8 mouse cellular contexts compared by ENCODE assay signal in the genomic region with DNA sequence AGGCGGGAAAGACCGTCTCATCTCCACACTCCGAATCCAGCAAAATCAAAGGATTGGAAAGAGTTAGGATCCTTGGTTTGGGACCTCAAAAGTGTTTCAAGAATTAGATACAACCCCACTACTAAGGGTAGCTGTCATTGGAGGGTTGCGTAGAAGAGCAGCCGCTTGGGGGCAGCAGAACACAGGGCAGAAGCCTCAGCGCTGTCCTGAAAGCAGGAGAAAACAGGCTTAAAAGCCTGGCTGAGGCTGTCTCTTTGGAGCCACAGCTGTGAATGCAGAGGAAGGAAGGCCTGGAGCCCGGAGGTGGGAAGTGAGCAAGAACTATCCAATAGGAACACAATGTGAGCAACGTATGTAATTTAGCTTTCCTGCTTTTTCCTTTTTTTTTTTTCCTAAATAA. TPM values are rescaled to one million over a fixed set of nuclear protein-coding genes. Genes with fewer than 3 reads are reported as not detected.
A peak's percentile ranks its signal among the peaks of the same experiment; 100 is the strongest.
DNase-seq lines count a peak whose midpoint lies in the region; ATAC-seq lines count a peak whose summit lies in the region.

No protein-coding gene starts in this region.

- no peak overlapping the region for H3K4me3 ChIP-seq in intestine, embryonic 15.5 days (replicated peaks)

- no peaks in the 10 kb centered on the region for H3K4me1 ChIP-seq in intestine, embryonic 15.5 days (replicated peaks)

- H3K9me3 ChIP-seq in intestine, embryonic 15.5 days, result no peaks in the 10 kb centered on the region

- H3K27me3 ChIP-seq in intestine, embryonic 15.5 days (replicated peaks), result no peaks in the 10 kb centered on the region

- 3% methylated on average over 8 of the region's 8 CpGs for WGBS in intestine, embryonic 15.5 days

- H3K9ac ChIP-seq in intestine, embryonic 15.5 days, result no peak overlapping the region

- no peak overlapping the region for H3K4me2 ChIP-seq in intestine, embryonic 15.5 days (replicated peaks)

- intact Hi-C loops in left cerebral cortex, postnatal 14 days (cut with DNase I), result loop anchor here (1.0 kb wide), 2 partner anchors 56 to 90 kb away; no protein-coding TSS in a partner anchor

- DNase-seq in adrenal gland, adult 2 months, result peak; percentile 79
- peak; percentile 90 for DNase-seq in embryo, embryonic 11 days
- peak; percentile 72 to 83 for DNase-seq in gastrocnemius, postnatal 4 days (ENCODE audit: low spot score in 2 of 2)
- peak; percentile 87 to 91 for DNase-seq in left cerebral cortex, postnatal 14 days (ENCODE audit: low spot score in 2 of 2)
- DNase-seq in mesoderm, embryonic 11.5 days (ENCODE audit: low read depth, low spot score), result peak; percentile 80
- DNase-seq in right cerebral cortex, postnatal 4 days, result peak; percentile 90
- peak; percentile 61 to 82 for DNase-seq in urinary bladder, postnatal 4 days (ENCODE audit: low spot score in 2 of 2)

- ATAC-seq in intestine, embryonic 15.5 days, result peak; percentile 85

- H3K27ac ChIP-seq in intestine, embryonic 15.5 days, result no peak overlapping the region

- H3K36me3 ChIP-seq in intestine, embryonic 15.5 days, result no peaks in the 10 kb centered on the region

RNA-seq across cellular contexts. Expression of a gene that starts 16.7 kb away (rescaled TPM):
- 100 to 1,000 TPM; 414 to 589 TPM for total RNA-seq in adrenal gland, adult 2 months (2021)
- polyA plus RNA-seq in adrenal gland, adult 2 months (2012; rRNA removed), result 80.7 and 95.4 TPM in 2 replicates
- 100 to 1,000 TPM; 484 to 545 TPM for total RNA-seq in gastrocnemius, postnatal 4 days (2021)
- polyA plus RNA-seq in intestine, embryonic 15.5 days (2015; fragmentation: Nextera tagmentation; extraction: Ambion mirVana), result 810 and 875 TPM in 2 replicates
- 100 to 1,000 TPM; 221 to 235 TPM for total RNA-seq in left cerebral cortex, postnatal 14 days (2021)

RNA-seq across cellular contexts. Expression of a gene that starts 34.4 kb away (rescaled TPM):
- total RNA-seq in adrenal gland, adult 2 months (2021), result under 1 TPM in 1 of 2 experiments, not detected in 1; 0.59 TPM
- polyA plus RNA-seq in adrenal gland, adult 2 months (2012; rRNA removed), result 1.3 TPM in 2 replicates
- total RNA-seq in gastrocnemius, postnatal 4 days (2021), result 1 to 10 TPM in 1 of 2 experiments, under 1 TPM in 1; 0.91 to 1.5 TPM
- polyA plus RNA-seq in intestine, embryonic 15.5 days (2015; fragmentation: Nextera tagmentation; extraction: Ambion mirVana), result 0.49 and 0.62 TPM in 2 replicates
- total RNA-seq in left cerebral cortex, postnatal 14 days (2021), result 1 to 10 TPM; 1.7 to 2.4 TPM

RNA-seq across cellular contexts. Expression of a gene that starts 35.1 kb away (rescaled TPM):
- total RNA-seq in adrenal gland, adult 2 months (2021), result 10 to 100 TPM; 38.7 to 62.2 TPM
- polyA plus RNA-seq in adrenal gland, adult 2 months (2012; rRNA removed), result 19.0 and 19.3 TPM in 2 replicates
- total RNA-seq in gastrocnemius, postnatal 4 days (2021), result 10 to 100 TPM; 30.7 to 32.6 TPM
- 8.5 and 9.0 TPM in 2 replicates for polyA plus RNA-seq in intestine, embryonic 15.5 days (2015; fragmentation: Nextera tagmentation; extraction: Ambion mirVana)
- 100 to 1,000 TPM; 154 to 160 TPM for total RNA-seq in left cerebral cortex, postnatal 14 days (2021)
